Comparison of ENCODE assay signal across 11 mouse cellular contexts in genomic region chr10:36567258-36567657, GRCm38 (mm10).
DNase-seq lines count a peak whose midpoint lies in the region; ATAC-seq lines count a peak whose summit lies in the region.
"Had no signal": no experiment of that assay in that cellular context is flagged by ENCODE, and none has a peak within 500 bp of the region (broad histone marks: within the 10 kb centered on the region; RNA-seq: fewer than 3 reads in every experiment).

No protein-coding gene starts in this region.

- no peak for DNase-seq in intestine, embryonic 14.5 days (ENCODE audit: low spot score)
- DNase-seq in retina, embryonic 14.5 days (ENCODE audit: low spot score): peak; percentile 18
- DNase-seq in right cerebral cortex, adult 18-20 months: no peak
- no peak for DNase-seq in adrenal gland, postnatal 10 days
- DNase-seq: adrenal gland, adult 2 months; cerebellum, adult 8-10 months; thymus, adult 18-20 months had no signal

- no peaks in the 10 kb centered on the region for H3K27me3 ChIP-seq in intestine, embryonic 14.5 days (replicated peaks; ENCODE audit: control insufficient read depth, insufficient read depth, low read length)
- no peaks in the 10 kb centered on the region for H3K27me3 ChIP-seq in intestine, embryonic 16.5 days (replicated peaks; ENCODE audit: control insufficient read depth, insufficient read depth, low read length)
- H3K27me3 ChIP-seq in forebrain, embryonic 15.5 days: no peaks in the 10 kb centered on the region
- H3K27me3 ChIP-seq in midbrain, embryonic 12.5 days: no peaks in the 10 kb centered on the region
- H3K27me3 ChIP-seq: heart, embryonic 15.5 days had no signal

- ATAC-seq in intestine, embryonic 14.5 days (replicated peaks; ENCODE audit: low FRiP score, low TSS enrichment, low read depth): no peak
- ATAC-seq in intestine, embryonic 16.5 days: no peak
- ATAC-seq in forebrain, embryonic 15.5 days (replicated peaks): peak; percentile 87
- peak; percentile 89 for ATAC-seq in midbrain, embryonic 12.5 days (ENCODE audit: low FRiP score, low read depth)

- WGBS in intestine, embryonic 14.5 days: 17% methylated on average over 2 of the region's 2 CpGs
- WGBS in intestine, embryonic 16.5 days: 42% methylated on average over 2 of the region's 2 CpGs
- 18% methylated on average over 2 of the region's 2 CpGs for WGBS in forebrain, embryonic 15.5 days
- whole genome bisulfite sequencing in midbrain, embryonic 12.5 days: 17% methylated on average over 2 of the region's 2 CpGs

- no peak overlapping the region for H3K4me2 ChIP-seq in intestine, embryonic 14.5 days (ENCODE audit: low read length)
- H3K4me2 ChIP-seq in intestine, embryonic 16.5 days (ENCODE audit: low read depth, low read length): no peak overlapping the region
- no peak overlapping the region for H3K4me2 ChIP-seq in forebrain, embryonic 15.5 days (replicated peaks)
- H3K4me2 ChIP-seq in midbrain, embryonic 12.5 days (replicated peaks): no peak overlapping the region
- H3K4me2 ChIP-seq: heart, embryonic 15.5 days had no signal

- H3K36me3 ChIP-seq in intestine, embryonic 14.5 days (ENCODE audit: control insufficient read depth, insufficient read depth, low read length): no peaks in the 10 kb centered on the region
- no peaks in the 10 kb centered on the region for H3K36me3 ChIP-seq in intestine, embryonic 16.5 days (ENCODE audit: control insufficient read depth, insufficient read depth, low read length)
- H3K36me3 ChIP-seq in forebrain, embryonic 15.5 days: no peaks in the 10 kb centered on the region
- H3K36me3 ChIP-seq in midbrain, embryonic 12.5 days: no peaks in the 10 kb centered on the region
- H3K36me3 ChIP-seq: heart, embryonic 15.5 days had no signal

- no peaks in the 10 kb centered on the region; the same call in 1 of the 2 replicates for H3K4me1 ChIP-seq in intestine, embryonic 14.5 days (replicated peaks; ENCODE audit: control insufficient read depth, insufficient read depth, low read length)
- no peaks in the 10 kb centered on the region for H3K4me1 ChIP-seq in intestine, embryonic 16.5 days (ENCODE audit: control insufficient read depth, insufficient read depth, low read length)
- H3K4me1 ChIP-seq in forebrain, embryonic 15.5 days: peaks cover 8% of the 10 kb centered on the region
- peaks cover 12% of the 10 kb centered on the region; the same call in 1 of the 2 replicates for H3K4me1 ChIP-seq in midbrain, embryonic 12.5 days
- H3K4me1 ChIP-seq: heart, embryonic 15.5 days had no signal

- no peak overlapping the region for H3K4me3 ChIP-seq in intestine, embryonic 14.5 days (ENCODE audit: low read depth, low read length)
- H3K4me3 ChIP-seq in intestine, embryonic 16.5 days (ENCODE audit: low read length): no peak overlapping the region
- no peak overlapping the region for H3K4me3 ChIP-seq in forebrain, embryonic 15.5 days
- H3K4me3 ChIP-seq in midbrain, embryonic 12.5 days: no peak overlapping the region
- H3K4me3 ChIP-seq: heart, embryonic 15.5 days had no signal

- H3K9me3 ChIP-seq in intestine, embryonic 14.5 days (ENCODE audit: control insufficient read depth, low read length): no peaks in the 10 kb centered on the region
- no peaks in the 10 kb centered on the region for H3K9me3 ChIP-seq in intestine, embryonic 16.5 days (ENCODE audit: control insufficient read depth, low read length)
- no peaks in the 10 kb centered on the region for H3K9me3 ChIP-seq in forebrain, embryonic 15.5 days
- no peaks in the 10 kb centered on the region for H3K9me3 ChIP-seq in midbrain, embryonic 12.5 days
- H3K9me3 ChIP-seq: heart, embryonic 15.5 days had no signal

- 0 out of 2 replicates have a peak overlapping the region, but pooled peaks have one; percentile 2 for H3K27ac ChIP-seq in intestine, embryonic 14.5 days (ENCODE audit: low read depth)
- H3K27ac ChIP-seq in intestine, embryonic 16.5 days (ENCODE audit: low read length): no peak overlapping the region
- H3K27ac ChIP-seq in forebrain, embryonic 15.5 days (replicated peaks): no peak overlapping the region; the same call in 1 of the 2 replicates
- H3K27ac ChIP-seq in midbrain, embryonic 12.5 days (replicated peaks): peak overlapping the region; percentile 72
- H3K27ac ChIP-seq: heart, embryonic 15.5 days had no signal

- H3K9ac ChIP-seq in intestine, embryonic 14.5 days (ENCODE audit: low read length): no peak overlapping the region
- H3K9ac ChIP-seq in intestine, embryonic 16.5 days (ENCODE audit: low read depth, low read length): no peak overlapping the region
- no peak overlapping the region for H3K9ac ChIP-seq in forebrain, embryonic 15.5 days (replicated peaks)
- no peak overlapping the region for H3K9ac ChIP-seq in midbrain, embryonic 12.5 days (replicated peaks)
- H3K9ac ChIP-seq: heart, embryonic 15.5 days had no signal

Comparison
In these comparisons a context has a peak if more than half of its experiments do, and no peak if none do; other contexts are left out.
1. H3K27ac ChIP-seq: peak in intestine, embryonic 14.5 days (single experiment) and midbrain, embryonic 12.5 days (single experiment); none in intestine, embryonic 16.5 days (single experiment) and forebrain, embryonic 15.5 days (single experiment).
2. ATAC-seq: peak in forebrain, embryonic 15.5 days (single experiment) and midbrain, embryonic 12.5 days (single experiment); none in intestine, embryonic 14.5 days (single experiment) and intestine, embryonic 16.5 days (single experiment).